Mouse (Mus musculus) bone marrow, adult 2 months (tissue): ENCODE data around the gene Rmnd5a. TPM values are rescaled to one million over a fixed set of nuclear protein-coding genes. Genes with fewer than 3 reads are reported as not detected.

Source experiments
- H3K27ac ChIP-seq: fragments of 200-500 bp; 2 replicates; pipeline ENCODE4 v1.5.1; 2012; ENCODE audit warnings: low read depth, mild to moderate bottlenecking, control low read depth, inconsistent platforms, low read length; ENCODE audit not compliant: control insufficient read depth, poor library complexity, insufficient read depth
- H3K4me1 ChIP-seq: fragments of 200-500 bp; 2 replicates; pipeline ENCODE4 v1.6.1; 2011; ENCODE audit warnings: low read length; ENCODE audit not compliant: control insufficient read depth, insufficient read depth
- H3K4me3 ChIP-seq: fragments of 200-500 bp; replicated peaks from 2 replicates; pipeline ENCODE3; 2011; ENCODE audit warnings: mild to moderate bottlenecking, low read depth, low read length, control low read depth; ENCODE audit not compliant: control insufficient read depth
- CTCF ChIP-seq: fragments of 200-500 bp; IDR thresholded peaks from 2 replicates; pipeline ENCODE4 v1.5.1; 2011; ENCODE audit warnings: low read length, control low read depth; ENCODE audit not compliant: control insufficient read depth, insufficient read depth
- POLR2A ChIP-seq: fragments of 200-500 bp; IDR thresholded peaks from 2 replicates; pipeline ENCODE4 v1.6.1; 2011; ENCODE audit warnings: low read depth, mild to moderate bottlenecking, control low read depth, low read length, borderline replicate concordance; ENCODE audit not compliant: control insufficient read depth
- WGBS: fragments of 180-500 bp; shearing (Covaris S2); methylation state at CpG from one replicate; pipeline ENCODE4 v1.1.7; 2018; 5-methylcytosine and 5-hydroxymethylcytosine counted together
- polyA plus RNA-seq: library from polyadenylated mRNA; stranded (reverse); fragments of >200 nt; gene quantifications from 2 replicates; pipeline ENCODE4 v1.2.4, GENCODE M21; 2011; ENCODE audit warnings: low replicate concordance; ENCODE audit not compliant: missing spikeins, insufficient read depth, insufficient read length

Gene Rmnd5a
- polyA plus RNA-seq, 1 experiment, result 21.4 TPM

DNA sequence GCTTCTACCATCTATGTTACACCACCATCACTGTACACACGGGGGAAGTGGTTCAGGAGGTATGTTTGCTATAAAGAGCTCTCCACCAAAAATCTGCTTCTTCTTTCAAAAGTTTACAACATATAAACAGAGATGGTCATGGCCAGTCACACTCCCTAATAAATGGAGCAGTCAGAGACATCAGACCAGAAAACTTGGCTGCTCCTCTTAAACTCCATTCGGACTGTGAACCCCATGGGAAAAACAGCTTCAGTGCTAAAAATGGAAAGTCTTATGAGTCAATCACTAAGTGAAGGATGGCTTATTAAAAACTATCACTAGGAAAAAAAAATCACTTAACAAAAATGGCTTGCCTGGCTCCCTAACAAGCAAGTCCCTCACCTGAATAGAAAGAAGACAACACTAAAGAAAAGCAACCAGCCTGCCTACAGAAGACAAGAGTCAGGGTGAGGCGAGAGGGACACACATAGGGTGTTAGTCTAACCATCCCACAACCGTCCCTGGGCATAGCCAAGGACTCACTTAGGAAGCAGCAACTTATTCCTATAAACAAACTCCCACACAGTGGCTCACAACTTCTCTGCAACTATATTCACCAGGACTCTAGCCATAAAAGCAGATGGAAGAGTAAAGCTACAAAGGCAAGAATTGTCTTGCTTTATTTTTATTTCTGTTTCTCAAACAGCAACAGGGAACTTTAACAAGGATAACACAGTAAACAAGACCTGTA, 12.3 kb downstream of the Rmnd5a start:
- H3K4me1 ChIP-seq, result no peaks in the 10 kb centered on the region; the same call in 1 of the 2 replicates
- H3K4me3 ChIP-seq, result no peak overlapping the region
- TF ChIP-seq POLR2A, result no peak
- no peak for TF ChIP-seq CTCF
- H3K27ac ChIP-seq, result no peak overlapping the region
- 86% methylated on average over 4 of the region's 4 CpGs for WGBS

- no peak for TF ChIP-seq CTCF
- TF ChIP-seq POLR2A, result no peak
- no peaks in the 10 kb centered on the region for H3K4me1 ChIP-seq
- WGBS, result 83% methylated on average over 6 of the region's 6 CpGs
- H3K27ac ChIP-seq, result no peak overlapping the region
- no peak overlapping the region for H3K4me3 ChIP-seq
Measured at GRCm38 (mm10) chr6:71425681-71426080, 14.8 kb downstream of the Rmnd5a start.

DNA sequence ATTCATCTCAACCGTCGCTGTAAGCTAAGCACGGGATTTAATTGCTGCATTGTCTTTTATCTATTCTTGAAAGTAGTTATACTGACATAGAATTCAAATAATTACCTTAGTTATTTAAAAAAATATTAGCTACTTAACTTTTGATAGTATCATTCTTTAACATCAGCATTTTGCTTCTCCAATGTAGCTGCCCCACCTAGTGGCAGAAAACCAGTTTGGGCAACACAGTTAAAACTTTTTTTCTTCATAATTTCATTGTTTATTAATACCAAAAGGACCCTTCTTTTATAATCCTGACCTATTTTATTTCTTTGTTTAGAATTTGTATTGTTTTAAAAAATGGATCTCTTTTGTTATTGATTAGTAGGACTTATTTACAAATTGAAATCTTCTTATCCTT, 17.3 kb downstream of the Rmnd5a start:
- TF ChIP-seq CTCF (no peak), POLR2A (no peak)
- H3K4me3 ChIP-seq, result no peak overlapping the region
- H3K27ac ChIP-seq, result no peak overlapping the region
- H3K4me1 ChIP-seq, result no peaks in the 10 kb centered on the region
- WGBS, result 95% methylated on average over 3 of the region's 3 CpGs

DNA sequence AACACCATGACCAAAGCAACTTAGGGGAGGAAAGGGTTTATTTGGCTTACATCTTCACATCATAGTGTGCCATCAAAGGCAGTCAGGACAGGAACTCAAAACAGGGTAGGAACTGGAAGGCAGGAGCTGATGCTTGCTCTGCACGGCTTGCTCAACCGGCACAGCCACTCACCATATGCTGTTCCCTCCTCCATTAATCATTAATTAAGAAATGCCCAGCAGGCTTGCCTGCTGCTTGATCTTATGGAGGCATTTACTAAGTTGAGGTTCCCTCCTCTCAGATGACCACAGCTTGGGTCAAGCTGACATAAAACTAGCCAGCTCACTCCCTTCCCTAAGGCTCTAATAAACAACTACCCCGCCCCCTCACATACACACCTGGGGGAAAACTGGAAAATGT, 18.3 kb downstream of the Rmnd5a start:
- H3K27ac ChIP-seq, result no peak overlapping the region
- TF ChIP-seq CTCF (no peak), POLR2A (no peak)
- WGBS, result 84% methylated on average over 3 of the region's 3 CpGs
- no peaks in the 10 kb centered on the region for H3K4me1 ChIP-seq
- H3K4me3 ChIP-seq, result no peak overlapping the region

GRCm38 (mm10) chr6:71420848-71421247, 19.6 kb downstream of the Rmnd5a start:
- Histone ChIP-seq H3K4me3 (no peak overlapping the region), H3K27ac (no peak overlapping the region), H3K4me1 (no peaks in the 10 kb centered on the region)
- 87% methylated on average over 6 of the region's 6 CpGs for WGBS
- TF ChIP-seq POLR2A, result no peak
- no peak for TF ChIP-seq CTCF

- Histone ChIP-seq H3K4me1 (no peaks in the 10 kb centered on the region), H3K27ac (no peak overlapping the region), H3K4me3 (no peak overlapping the region)
- 50% methylated on average over 3 of the region's 3 CpGs for WGBS
- TF ChIP-seq CTCF, result no peak
- no peak for TF ChIP-seq POLR2A
Measured at GRCm38 (mm10) chr6:71418874-71419273, 21.6 kb downstream of the Rmnd5a start.

DNA sequence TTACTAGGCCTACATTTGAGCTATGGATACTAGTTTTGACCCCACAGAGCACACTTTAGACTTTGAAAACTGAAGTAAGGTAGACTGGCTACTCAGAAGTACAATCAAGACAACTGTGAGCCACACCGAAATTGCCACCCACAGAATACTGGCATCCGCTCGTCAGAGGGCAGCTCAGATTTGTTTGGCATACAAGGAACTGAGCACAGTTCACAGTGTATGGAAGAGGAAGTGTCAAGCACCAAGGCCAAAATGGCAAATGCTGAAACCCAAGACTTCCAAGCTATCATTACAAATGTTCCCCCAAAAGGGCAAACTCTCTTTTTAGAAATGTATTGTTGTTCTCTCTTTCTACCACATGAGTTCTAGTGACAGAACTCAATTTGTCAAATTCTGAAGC, 25.0 kb downstream of the Rmnd5a start:
- 61% methylated on average over 3 of the region's 3 CpGs for WGBS
- TF ChIP-seq CTCF (no peak), POLR2A (no peak)
- Histone ChIP-seq H3K4me3 (no peak overlapping the region), H3K4me1 (no peaks in the 10 kb centered on the region), H3K27ac (no peak overlapping the region)

DNA sequence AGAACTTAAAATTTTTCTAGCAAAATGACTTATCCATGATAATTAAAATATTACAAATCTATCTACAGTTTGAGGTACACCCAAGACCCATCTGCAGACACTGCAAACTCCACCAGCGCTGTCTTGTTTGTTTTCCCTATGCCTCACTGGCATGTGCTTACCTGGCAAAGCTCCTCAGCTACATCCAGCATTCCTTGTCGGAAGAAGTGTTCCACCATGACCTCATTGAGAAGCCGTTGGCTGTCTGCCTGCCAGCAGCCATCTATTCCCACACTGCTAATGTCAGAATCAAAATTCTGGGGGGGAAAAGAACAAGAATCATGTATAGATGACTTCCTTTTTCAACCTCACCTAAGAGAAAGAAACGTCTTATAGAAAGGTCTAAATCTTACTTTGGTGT, 25.8 kb downstream of the Rmnd5a start:
- Histone ChIP-seq H3K4me1 (no peaks in the 10 kb centered on the region), H3K27ac (no peak overlapping the region), H3K4me3 (no peak overlapping the region)
- TF ChIP-seq CTCF, result no peak
- TF ChIP-seq POLR2A, result no peak
- WGBS, result 88% methylated on average over 4 of the region's 4 CpGs

DNA sequence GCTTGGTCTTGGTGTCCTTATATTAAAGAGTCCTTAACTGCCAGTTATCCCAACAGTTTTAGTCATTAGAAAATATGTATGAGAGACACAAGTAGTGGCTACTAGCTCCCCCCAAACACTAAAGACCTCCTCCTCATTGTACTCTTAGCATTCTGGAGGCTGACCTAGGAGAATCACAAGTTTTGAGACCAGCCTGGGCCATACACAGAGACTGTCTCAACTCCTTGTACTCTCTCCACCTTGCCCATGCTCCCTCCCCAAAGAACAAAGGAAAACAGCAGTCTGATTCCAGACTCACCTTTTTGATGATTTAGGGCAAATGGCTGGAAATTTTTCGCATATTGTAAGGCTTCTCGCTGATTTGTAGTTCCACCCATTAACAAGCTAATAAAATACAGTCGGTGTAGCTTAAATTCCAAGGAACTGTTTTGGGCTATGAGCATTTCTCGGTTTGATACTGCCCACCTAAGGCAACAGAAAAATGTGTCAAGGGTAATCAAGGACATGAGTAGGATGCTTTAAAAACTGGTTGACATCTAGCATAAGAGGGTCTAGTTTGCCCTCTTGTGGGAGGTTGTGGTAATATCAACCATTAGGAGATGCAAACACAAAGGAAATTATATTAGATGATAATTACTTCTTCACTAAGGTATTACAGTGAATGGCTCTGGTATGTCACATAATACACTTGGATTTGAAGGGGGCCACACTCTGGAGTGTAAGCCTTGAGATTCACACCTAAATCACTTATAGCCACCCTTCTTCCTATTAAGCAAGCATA, 41.4 kb downstream of the Rmnd5a start:
- 84% methylated on average over 4 of the region's 4 CpGs for WGBS
- no peak for TF ChIP-seq POLR2A
- no peak for TF ChIP-seq CTCF
- H3K4me1 ChIP-seq, result no peaks in the 10 kb centered on the region
- no peak overlapping the region for H3K4me3 ChIP-seq
- H3K27ac ChIP-seq, result no peak overlapping the region
